Mouse (Mus musculus) forebrain, embryonic 12.5 days (tissue): ENCODE measurements around the gene Mospd3. TPM values are rescaled to one million over a fixed set of nuclear protein-coding genes. Genes with fewer than 3 reads are reported as not detected.

Experiments
- ATAC-seq: fragments of 200-750 bp; cut with Nextera tagmentation; 2 replicates; pipeline ENCODE4 v1.8.0; 2017; ENCODE audit warnings: moderate TSS enrichment; ENCODE audit not compliant: low FRiP score
- H3K27ac ChIP-seq: fragments of 300-500 bp; sonication (generic); 2 replicates; pipeline ENCODE4 v1.5.1; 2016; ENCODE audit warnings: mild to moderate bottlenecking
- H3K27me3 ChIP-seq: fragments of 300-500 bp; sonication (generic); 2 replicates; pipeline ENCODE4 v1.6.1; 2016; ENCODE audit warnings: mild to moderate bottlenecking
- H3K36me3 ChIP-seq: fragments of 300-500 bp; sonication (generic); replicated peaks from 2 replicates; pipeline ENCODE4 v1.6.1; 2016; ENCODE audit warnings: mild to moderate bottlenecking
- H3K4me1 ChIP-seq: fragments of 300-500 bp; sonication (generic); 2 replicates; pipeline ENCODE4 v1.6.1; 2016
- H3K4me2 ChIP-seq: fragments of 300-500 bp; sonication (generic); 2 replicates; pipeline ENCODE4 v1.6.1; 2016; ENCODE audit warnings: mild to moderate bottlenecking, moderate library complexity
- H3K4me3 ChIP-seq: fragments of 300-500 bp; sonication (generic); replicated peaks from 2 replicates; pipeline ENCODE4 v1.5.1; 2016; ENCODE audit warnings: mild to moderate bottlenecking
- H3K9ac ChIP-seq: fragments of 300-500 bp; sonication (generic); 2 replicates; pipeline ENCODE4 v1.6.1; 2016; ENCODE audit warnings: mild to moderate bottlenecking
- H3K9me3 ChIP-seq: fragments of 300-500 bp; sonication (generic); 2 replicates; pipeline ENCODE4 v1.6.1; 2016
- WGBS: fragments of 180-500 bp; shearing (Covaris S2); methylation state at CpG from one replicate; pipeline ENCODE4 v1.1.7; 2016; 5-methylcytosine and 5-hydroxymethylcytosine counted together
- polyA plus RNA-seq: library from polyadenylated mRNA; unstranded; fragments of >200 nt; fragmentation: Nextera tagmentation; extraction: Ambion mirVana; gene quantifications from 2 replicates; pipeline ENCODE4 v1.2.1, GENCODE M21; 2016

Gene Mospd3
- polyA plus RNA-seq, 1 experiment from 2014 or later, result 29.0 TPM

- Histone ChIP-seq H3K27ac (peak overlapping the region; percentile 62), H3K36me3 (no peaks in the 10 kb centered on the region), H3K9me3 (no peaks in the 10 kb centered on the region), H3K9ac (no peak overlapping the region; the same call in 1 of the 2 replicates), H3K4me3 (no peak overlapping the region), H3K27me3 (peaks cover 24% of the 10 kb centered on the region), H3K4me1 (peaks cover 48% of the 10 kb centered on the region), H3K4me2 (peak overlapping the region; percentile 19; the same call in 1 of the 2 replicates)
- WGBS, result 37% methylated on average over 6 of the region's 6 CpGs
- ATAC-seq, result no peak
Measured at GRCm38 (mm10) chr5:137611245-137611602, 10.4 kb upstream of the Mospd3 start.

GRCm38 (mm10) chr5:137610548-137611244 is 9.8 kb upstream of the Mospd3 start:
- Histone ChIP-seq H3K9me3 (no peaks in the 10 kb centered on the region), H3K36me3 (no peaks in the 10 kb centered on the region), H3K4me1 (peaks cover 48% of the 10 kb centered on the region), H3K4me2 (peak overlapping the region; percentile 19), H3K27ac (peak overlapping the region; percentile 62), H3K27me3 (peaks cover 24% of the 10 kb centered on the region), H3K9ac (no peak overlapping the region; the same call in 1 of the 2 replicates), H3K4me3 (0 out of 2 replicates have a peak overlapping the region, but pooled peaks have one; percentile 4)
- WGBS, result 19% methylated on average over 12 of the region's 12 CpGs
- ATAC-seq, result no peak

GRCm38 (mm10) chr5:137610056-137610455 is 9.2 kb upstream of the Mospd3 start:
- H3K4me1 ChIP-seq, result peaks cover 48% of the 10 kb centered on the region
- no peak overlapping the region for H3K9ac ChIP-seq

GRCm38 (mm10) chr5:137609292-137609691 is 8.4 kb upstream of the Mospd3 start:
- no peak overlapping the region for H3K4me2 ChIP-seq
- peaks cover 48% of the 10 kb centered on the region for H3K4me1 ChIP-seq
- H3K9me3 ChIP-seq, result no peaks in the 10 kb centered on the region
- WGBS, result 65% methylated on average over 3 of the region's 3 CpGs
- H3K4me3 ChIP-seq, result no peak overlapping the region
- no peak for ATAC-seq
- H3K9ac ChIP-seq, result no peak overlapping the region
- no peak overlapping the region for H3K27ac ChIP-seq
- no peaks in the 10 kb centered on the region for H3K36me3 ChIP-seq
- H3K27me3 ChIP-seq, result peaks cover 24% of the 10 kb centered on the region

More at GRCm38 (mm10) chr5:137610056-137610455, 9.2 kb upstream of the Mospd3 start:
- peaks cover 24% of the 10 kb centered on the region for H3K27me3 ChIP-seq
- peak overlapping the region; percentile 19; the same call in 1 of the 2 replicates for H3K4me2 ChIP-seq
- no peaks in the 10 kb centered on the region for H3K36me3 ChIP-seq
- 77% methylated on average over 4 of the region's 4 CpGs for whole genome bisulfite sequencing
- no peaks in the 10 kb centered on the region for H3K9me3 ChIP-seq
- ATAC-seq, result no peak
- peak overlapping the region; percentile 62; the same call in 1 of the 2 replicates for H3K27ac ChIP-seq
- 0 out of 2 replicates have a peak overlapping the region, but pooled peaks have one; percentile 4 for H3K4me3 ChIP-seq

- Histone ChIP-seq H3K4me1 (peaks cover 48% of the 10 kb centered on the region), H3K36me3 (no peaks in the 10 kb centered on the region), H3K4me2 (peak overlapping the region; percentile 43), H3K27me3 (peaks cover 24% of the 10 kb centered on the region), H3K9ac (0 out of 2 replicates have a peak overlapping the region, but pooled peaks have one; percentile 33), H3K27ac (no peak overlapping the region), H3K9me3 (no peaks in the 10 kb centered on the region), H3K4me3 (peak overlapping the region; percentile 4; the same call in 1 of the 2 replicates)
- WGBS, result 16% methylated on average over 21 of the region's 23 CpGs
- no peak for ATAC-seq
Measured at GRCm38 (mm10) chr5:137608654-137609190, 7.9 kb upstream of the Mospd3 start.

- WGBS, result 12% methylated on average over 26 of the region's 26 CpGs
- Histone ChIP-seq H3K9me3 (no peaks in the 10 kb centered on the region), H3K4me1 (peaks cover 49% of the 10 kb centered on the region), H3K27ac (no peak overlapping the region), H3K4me2 (peak overlapping the region; percentile 43), H3K27me3 (peaks cover 24% of the 10 kb centered on the region), H3K36me3 (no peaks in the 10 kb centered on the region), H3K4me3 (peak overlapping the region; percentile 4; the same call in 1 of the 2 replicates), H3K9ac (0 out of 2 replicates have a peak overlapping the region, but pooled peaks have one; percentile 33)
- peak; percentile 40; the same call in 1 of the 2 replicates for ATAC-seq
Measured at GRCm38 (mm10) chr5:137607860-137608653, 7.2 kb upstream of the Mospd3 start.

GRCm38 (mm10) chr5:137601365-137601729 is 489 bp upstream of the Mospd3 start:
- peak overlapping the region; percentile 59 for H3K9ac ChIP-seq
- no peaks in the 10 kb centered on the region for H3K36me3 ChIP-seq
- H3K4me1 ChIP-seq, result peaks cover 37% of the 10 kb centered on the region
- ATAC-seq, result no peak
- no peaks in the 10 kb centered on the region for H3K27me3 ChIP-seq
- no peaks in the 10 kb centered on the region for H3K9me3 ChIP-seq
- no peak overlapping the region; the same call in 1 of the 2 replicates for H3K27ac ChIP-seq
- peak overlapping the region; percentile 96 for H3K4me2 ChIP-seq
- peak overlapping the region; percentile 71 for H3K4me3 ChIP-seq
- whole genome bisulfite sequencing, result under 1% methylated on average over 22 of the region's 22 CpGs

GRCm38 (mm10) chr5:137600281-137600618 is 608 bp downstream of the Mospd3 start:
- Histone ChIP-seq H3K27ac (peak overlapping the region; percentile 81; the same call in 1 of the 2 replicates), H3K9me3 (no peaks in the 10 kb centered on the region), H3K4me3 (peak overlapping the region; percentile 71), H3K4me1 (peaks cover 37% of the 10 kb centered on the region), H3K9ac (peak overlapping the region; percentile 86), H3K36me3 (no peaks in the 10 kb centered on the region), H3K4me2 (peak overlapping the region; percentile 96), H3K27me3 (no peaks in the 10 kb centered on the region)
- 3% methylated on average over 19 of the region's 19 CpGs for WGBS
- no peak; the same call in none of the 2 replicates for ATAC-seq

GRCm38 (mm10) chr5:137599600-137599999 is 1.3 kb downstream of the Mospd3 start:
- H3K4me2 ChIP-seq, result peak overlapping the region; percentile 96
- no peak overlapping the region for H3K27ac ChIP-seq
- 70% methylated on average over 9 of the region's 9 CpGs for WGBS
- no peaks in the 10 kb centered on the region for H3K9me3 ChIP-seq
- H3K27me3 ChIP-seq, result no peaks in the 10 kb centered on the region
- peak overlapping the region; percentile 71 for H3K4me3 ChIP-seq
- no peaks in the 10 kb centered on the region for H3K36me3 ChIP-seq
- peaks cover 37% of the 10 kb centered on the region for H3K4me1 ChIP-seq
- no peak for ATAC-seq
- H3K9ac ChIP-seq, result peak overlapping the region; percentile 86

GRCm38 (mm10) chr5:137598100-137598826 is 2.6 kb downstream of the Mospd3 start:
- Histone ChIP-seq H3K4me3 (no peak overlapping the region), H3K27ac (no peak overlapping the region), H3K9me3 (no peaks in the 10 kb centered on the region), H3K36me3 (no peaks in the 10 kb centered on the region), H3K9ac (no peak overlapping the region), H3K4me2 (no peak overlapping the region), H3K27me3 (no peaks in the 10 kb centered on the region), H3K4me1 (peaks cover 34% of the 10 kb centered on the region)
- WGBS, result 83% methylated on average over 2 of the region's 2 CpGs
- no peak for ATAC-seq

GRCm38 (mm10) chr5:137597625-137598024 is 3.2 kb downstream of the Mospd3 start:
- no peak overlapping the region for H3K4me3 ChIP-seq
- no peak for ATAC-seq
- 94% methylated on average over 6 of the region's 6 CpGs for WGBS
- no peaks in the 10 kb centered on the region for H3K36me3 ChIP-seq
- no peak overlapping the region for H3K9ac ChIP-seq
- H3K27ac ChIP-seq, result no peak overlapping the region
- no peaks in the 10 kb centered on the region for H3K27me3 ChIP-seq
- no peak overlapping the region for H3K4me2 ChIP-seq
- peaks cover 28% of the 10 kb centered on the region for H3K4me1 ChIP-seq
- H3K9me3 ChIP-seq, result no peaks in the 10 kb centered on the region
